Mouse (Mus musculus): Measurements from ENCODE around the gene Zeb2.
"Not testable (repeated sequence)": the region's sequence is repeated elsewhere in the genome, so short reads cannot be mapped to it uniquely, and the experiment has no call there.

The Zeb2 gene

GRCm38 (mm10) chr2:45111571-45111970, 5.6 kb downstream of the Zeb2 start:
- DNase-seq = not testable (repeated sequence)

- peak; percentile 64 to 69 for DNase-seq
These were observed 6.3 kb downstream of the Zeb2 start for GRCm38 (mm10) chr2:45110757-45111411.

GRCm38 (mm10) chr2:45109951-45110756, 7.0 kb downstream of the Zeb2 start:
- DNase-seq = peak; percentile 69 to 76

GRCm38 (mm10) chr2:45109161-45109950, 7.8 kb downstream of the Zeb2 start:
- DNase-seq = peak; percentile 52 to 53

GRCm38 (mm10) chr2:45108521-45109091, 8.6 kb downstream of the Zeb2 start:
- DNase-seq = peak; percentile 62 to 67

GRCm38 (mm10) chr2:45107555-45107954, 9.6 kb downstream of the Zeb2 start:
- DNase-seq = no peak

- peak in 1 of 2 experiments; percentile 47 for DNase-seq
These were observed 11.0 kb downstream of the Zeb2 start for GRCm38 (mm10) chr2:45105922-45106851.

- DNase-seq = no peak
These were observed 11.9 kb downstream of the Zeb2 start for GRCm38 (mm10) chr2:45105281-45105721.

GRCm38 (mm10) chr2:45104511-45105055, 12.6 kb downstream of the Zeb2 start:
- DNase-seq = no peak

- DNase-seq = no peak
These were observed 13.1 kb downstream of the Zeb2 start for GRCm38 (mm10) chr2:45104066-45104465.

GRCm38 (mm10) chr2:45103021-45103983, 13.9 kb downstream of the Zeb2 start:
- no peak for DNase-seq

- DNase-seq = no peak
These were observed 15.0 kb downstream of the Zeb2 start for GRCm38 (mm10) chr2:45102191-45102638.

GRCm38 (mm10) chr2:45101586-45101985, 15.6 kb downstream of the Zeb2 start:
- DNase-seq = no peak

GRCm38 (mm10) chr2:45101040-45101439, 16.2 kb downstream of the Zeb2 start:
- DNase-seq = no peak

- no peak for DNase-seq
These were observed 16.6 kb downstream of the Zeb2 start for GRCm38 (mm10) chr2:45100628-45101027.

- no peak for DNase-seq
These were observed 17.2 kb downstream of the Zeb2 start for GRCm38 (mm10) chr2:45100017-45100416.

- DNase-seq = no peak
These were observed 18.1 kb downstream of the Zeb2 start for GRCm38 (mm10) chr2:45099081-45099480.

- DNase-seq = no peak
These were observed 19.2 kb downstream of the Zeb2 start for GRCm38 (mm10) chr2:45097969-45098368.

GRCm38 (mm10) chr2:45096638-45097247, 20.5 kb downstream of the Zeb2 start:
- no peak for DNase-seq

GRCm38 (mm10) chr2:45095825-45096224, 21.4 kb downstream of the Zeb2 start:
- DNase-seq = no peak

All from lung, postnatal 4 days (tissue).